Mouse (Mus musculus) bone marrow macrophage, adult 2 months (primary cell): ENCODE measurements at regions not wholly inside any gene's neighbourhood (a gene's known extent, or its start where the extent isn't known, plus 50 kb on each side); places are given as distances from the start of the nearest gene placed in this dataset.

ENCODE experiments used
- CTCF ChIP-seq: IDR thresholded peaks from 2 replicates; pipeline ENCODE4 v1.5.1; 2012; ENCODE audit warnings: low read depth, mild to moderate bottlenecking, low read length, moderate library complexity
- POLR2A ChIP-seq: IDR thresholded peaks from 2 replicates; pipeline ENCODE4 v1.6.1; 2012; ENCODE audit warnings: mild to moderate bottlenecking, low read depth, low read length, borderline replicate concordance

DNA sequence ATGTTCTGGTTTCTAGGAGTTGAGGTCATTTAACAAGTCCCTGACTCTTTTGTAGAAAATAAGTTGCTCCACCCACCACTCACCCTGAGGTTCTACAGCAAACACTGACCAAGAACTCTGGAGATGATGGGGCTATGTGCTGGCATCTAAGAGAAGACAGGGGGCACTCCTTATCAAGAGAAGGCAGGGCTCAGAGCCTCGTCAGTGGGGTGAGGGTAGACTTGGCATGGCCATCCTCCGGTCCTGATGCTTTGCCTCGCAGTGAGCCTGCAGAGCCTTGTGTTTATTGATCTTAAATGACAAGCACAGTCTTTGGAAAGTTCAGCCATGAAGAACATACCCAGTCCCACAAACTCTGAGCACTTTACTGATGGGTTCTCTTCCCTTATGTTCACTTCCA is 370.1 kb upstream of the 3110018I06Rik start:
- TF ChIP-seq CTCF (no peak), POLR2A (no peak)
